In the genomic region with DNA sequence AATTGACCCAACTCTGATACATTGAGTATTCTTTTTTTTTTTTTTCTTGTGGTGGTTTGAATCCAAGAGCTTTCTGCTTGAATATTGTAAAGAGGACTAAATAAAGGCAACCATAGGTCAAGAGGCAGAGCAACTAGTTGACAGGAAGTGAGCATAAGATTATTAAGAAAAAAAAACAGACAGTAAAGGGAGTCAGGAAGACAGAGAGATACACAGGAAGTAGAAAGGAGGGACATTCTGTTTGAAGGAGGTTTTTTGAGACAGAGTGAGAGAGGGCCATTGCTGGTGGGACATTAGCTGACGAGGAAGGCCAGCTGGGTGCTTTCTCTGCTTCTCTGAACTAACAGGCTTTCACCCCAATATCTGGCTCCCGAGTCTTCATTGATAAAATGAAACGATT, we compare ENCODE assay signal across 17 mouse cellular contexts.
"Had no signal": no experiment of that assay in that cellular context is flagged by ENCODE, and none has a peak within 500 bp of the region (broad histone marks: within the 10 kb centered on the region; RNA-seq: fewer than 3 reads in every experiment).

No protein-coding gene starts in this region.

- DNase-seq: left cerebral cortex, postnatal 4 days; liver; liver, embryonic 13.5 days; liver, postnatal 0 days; lung, adult 18-20 months; lung, adult 2 months; lung, embryonic 14.5 days; lung, postnatal 10 days; lung, postnatal 14 days; lung, postnatal 36 days; lung, postnatal 4 days; midbrain, embryonic 14.5 days had no signal

- ATAC-seq: liver, embryonic 12.5 days; liver, postnatal 0 days; lung, postnatal 0 days; midbrain, embryonic 13.5 days; midbrain, embryonic 15.5 days; midbrain, embryonic 16.5 days had no signal
